Mouse (Mus musculus) testis, adult 2 months (tissue): ENCODE results near the gene Lcn3.

Experiments used
- CTCF ChIP-seq: fragments of 200-500 bp; IDR thresholded peaks from 2 replicates; pipeline ENCODE4 v1.5.1; 2012; ENCODE audit warnings: low read depth, mild to moderate bottlenecking, inconsistent platforms, low read length, moderate library complexity; ENCODE audit not compliant: control insufficient read depth, insufficient read depth, insufficient replicate concordance
- POLR2A ChIP-seq: fragments of 200-500 bp; IDR thresholded peaks from 2 replicates; pipeline ENCODE4 v1.6.1; 2012; ENCODE audit warnings: low read depth, mild to moderate bottlenecking, inconsistent platforms, low read length, moderate library complexity; ENCODE audit not compliant: control insufficient read depth

DNA sequence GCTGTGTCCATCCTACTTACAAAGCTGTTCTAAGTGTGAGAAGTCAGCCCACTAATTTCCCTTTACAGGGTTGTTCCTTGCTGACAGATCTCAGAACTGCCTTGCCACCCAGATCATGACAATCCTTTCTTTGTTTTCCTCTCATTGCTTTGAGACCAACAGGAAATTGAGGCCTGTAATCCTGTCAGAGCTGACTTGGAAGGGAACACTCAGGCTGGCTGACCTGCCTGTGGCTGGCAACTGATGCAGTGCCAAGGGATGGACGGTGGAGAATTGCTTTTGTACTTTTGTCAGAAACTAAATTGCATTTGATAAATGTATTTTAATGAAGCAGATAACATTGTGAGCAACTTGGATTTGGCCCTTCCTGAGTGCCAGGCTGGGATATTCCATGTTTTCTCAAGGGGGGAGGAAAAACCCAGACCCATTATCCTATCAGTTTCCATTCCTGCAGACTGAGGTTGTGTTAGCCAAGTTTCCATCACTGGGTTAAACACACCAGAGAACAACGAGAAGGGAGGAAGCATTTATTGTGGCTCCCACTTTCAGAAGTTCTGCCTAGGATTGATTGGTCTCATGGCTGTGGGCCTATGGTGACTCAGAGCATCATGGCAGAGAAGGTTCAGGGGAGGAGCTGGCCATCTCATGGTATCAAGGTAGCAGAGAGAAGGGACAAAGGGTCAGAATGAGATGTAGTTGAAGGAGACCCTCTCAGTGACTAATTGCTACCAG, 32.0 kb upstream of the Lcn3 start:
- TF ChIP-seq CTCF: no peak
- TF ChIP-seq POLR2A: no peak
